Mouse (Mus musculus) erythroid progenitor cell, adult 5-6 weeks (primary cell): ENCODE results near the gene Tmem107. TPM values are rescaled to one million over a fixed set of nuclear protein-coding genes. Genes with fewer than 3 reads are reported as not detected.

ENCODE experiments used
- ATAC-seq: replicated peaks from 2 replicates; pipeline ENCODE4 v1.8.0; 2016; ENCODE audit warnings: moderate number of reproducible peaks, mild to moderate bottlenecking, moderate TSS enrichment, inconsistent platforms; ENCODE audit not compliant: poor library complexity, low FRiP score, severe bottlenecking
- total RNA-seq, 2 experiments: library from RNA; stranded (forward) in 1 of 2; stranded (reverse) in 1 of 2; fragments of 150-400 nt in 1 of 2; fragments of 186-747, 209-891 nt in 1 of 2; gene quantifications; 2 replicates each; pipeline versions ENCODE4 v1.2.3 to v1.2.4; 2015 to 2017; ENCODE audit warnings: low replicate concordance in 2 of 2

Gene Tmem107
- total RNA-seq, 2 experiments from 2014 or later = 12.6 to 27.7 TPM

- ATAC-seq = peak; percentile 55
Measured at GRCm38 (mm10) chr11:69118765-69119164, 48.2 kb downstream of the Tmem107 start.

- ATAC-seq = no peak
Measured at GRCm38 (mm10) chr11:69119446-69120155, 49.0 kb downstream of the Tmem107 start.

GRCm38 (mm10) chr11:69120221-69121000, 49.8 kb downstream of the Tmem107 start, which contains the start of gene Hes7:
Gene Hes7, plus strand, starts transcription at chr11:69120404.
- no peak for ATAC-seq

GRCm38 (mm10) chr11:69121001-69121740, 50.6 kb downstream of the Tmem107 start:
- ATAC-seq = no peak

- no peak for ATAC-seq
Measured at GRCm38 (mm10) chr11:69121741-69122335, 51.2 kb downstream of the Tmem107 start.

- ATAC-seq = no peak
Measured at GRCm38 (mm10) chr11:69122336-69122951, 51.8 kb downstream of the Tmem107 start, which contains the start of gene 9130213A22Rik. Gene 9130213A22Rik, minus strand, starts transcription at chr11:69122589.

Other genes with a start within 250 kb of the Tmem107 start
- 21.6 and 40.7 TPM in 2 replicates for gene Ndel1, start 198.9 kb upstream of the Tmem107 start, total RNA-seq (2015; ENCODE audit: low replicate concordance)
- gene Ndel1, start 198.9 kb upstream of the Tmem107 start, total RNA-seq (2017; ENCODE audit: low replicate concordance) = 60.1 and 74.4 TPM in 2 replicates
- not detected in 2 replicates for gene Rnf222, start 182.3 kb upstream of the Tmem107 start, total RNA-seq (2015; ENCODE audit: low replicate concordance)
- not detected in 2 replicates for gene Rnf222, start 182.3 kb upstream of the Tmem107 start, total RNA-seq (2017; ENCODE audit: low replicate concordance)
- 896 and 989 TPM in 2 replicates for gene Rpl26, start 169.2 kb upstream of the Tmem107 start, total RNA-seq (2015; ENCODE audit: low replicate concordance)
- 751 and 992 TPM in 2 replicates for gene Rpl26, start 169.2 kb upstream of the Tmem107 start, total RNA-seq (2017; ENCODE audit: low replicate concordance)
- not detected in 2 replicates for gene Odf4, start 143.7 kb upstream of the Tmem107 start, total RNA-seq (2015; ENCODE audit: low replicate concordance)
- not detected in 2 replicates for gene Odf4, start 143.7 kb upstream of the Tmem107 start, total RNA-seq (2017; ENCODE audit: low replicate concordance)
- not detected in 2 replicates for gene Arhgef15, start 113.3 kb upstream of the Tmem107 start, total RNA-seq (2015; ENCODE audit: low replicate concordance)
- gene Arhgef15, start 113.3 kb upstream of the Tmem107 start, total RNA-seq (2017; ENCODE audit: low replicate concordance) = not detected in 2 replicates
- gene Slc25a35, start 102.7 kb upstream of the Tmem107 start, total RNA-seq (2015; ENCODE audit: low replicate concordance) = 3.8 TPM in 1 of 2 replicates, not detected in the other
- 0.26 TPM in 1 of 2 replicates, not detected in the other for gene Slc25a35, start 102.7 kb upstream of the Tmem107 start, total RNA-seq (2017; ENCODE audit: low replicate concordance)
- 6.8 and 13.4 TPM in 2 replicates for gene Rangrf, start 95.6 kb upstream of the Tmem107 start, total RNA-seq (2015; ENCODE audit: low replicate concordance)
- gene Rangrf, start 95.6 kb upstream of the Tmem107 start, total RNA-seq (2017; ENCODE audit: low replicate concordance) = 2.7 TPM in 2 replicates
- gene Pfas, start 62.3 kb upstream of the Tmem107 start, total RNA-seq (2015; ENCODE audit: low replicate concordance) = 11.7 and 15.1 TPM in 2 replicates
- gene Pfas, start 62.3 kb upstream of the Tmem107 start, total RNA-seq (2017; ENCODE audit: low replicate concordance) = 16.1 and 23.4 TPM in 2 replicates
- gene Ctc1, start 54.9 kb upstream of the Tmem107 start, total RNA-seq (2015; ENCODE audit: low replicate concordance) = 36.0 and 54.5 TPM in 2 replicates
- gene Ctc1, start 54.9 kb upstream of the Tmem107 start, total RNA-seq (2017; ENCODE audit: low replicate concordance) = 16.7 and 27.1 TPM in 2 replicates
- gene Aurkb, start 25.2 kb upstream of the Tmem107 start, total RNA-seq (2015; ENCODE audit: low replicate concordance) = 328 and 403 TPM in 2 replicates
- gene Aurkb, start 25.2 kb upstream of the Tmem107 start, total RNA-seq (2017; ENCODE audit: low replicate concordance) = 422 and 478 TPM in 2 replicates
- 2.9 and 4.7 TPM in 2 replicates for gene Borcs6, start 11.1 kb upstream of the Tmem107 start, total RNA-seq (2015; ENCODE audit: low replicate concordance)
- 2.2 and 3.1 TPM in 2 replicates for gene Borcs6, start 11.1 kb upstream of the Tmem107 start, total RNA-seq (2017; ENCODE audit: low replicate concordance)
- 94.1 and 114 TPM in 2 replicates for gene Vamp2, start 17.7 kb downstream of the Tmem107 start, total RNA-seq (2015; ENCODE audit: low replicate concordance)
- gene Vamp2, start 17.7 kb downstream of the Tmem107 start, total RNA-seq (2017; ENCODE audit: low replicate concordance) = 18.2 and 31.1 TPM in 2 replicates
- 3.4 and 3.6 TPM in 2 replicates for gene Per1, start 24.4 kb downstream of the Tmem107 start, total RNA-seq (2015; ENCODE audit: low replicate concordance)
- gene Per1, start 24.4 kb downstream of the Tmem107 start, total RNA-seq (2017; ENCODE audit: low replicate concordance) = 3.3 and 7.6 TPM in 2 replicates
- gene Hes7, start 49.6 kb downstream of the Tmem107 start, total RNA-seq (2015; ENCODE audit: low replicate concordance) = not detected in 2 replicates
- gene Hes7, start 49.6 kb downstream of the Tmem107 start, total RNA-seq (2017; ENCODE audit: low replicate concordance) = not detected in 2 replicates
- not detected in 2 replicates for gene 9130213A22Rik, start 51.8 kb downstream of the Tmem107 start, total RNA-seq (2015; ENCODE audit: low replicate concordance)
- not detected in 2 replicates for gene 9130213A22Rik, start 51.8 kb downstream of the Tmem107 start, total RNA-seq (2017; ENCODE audit: low replicate concordance)
- not detected in 2 replicates for gene Aloxe3, start 55.1 kb downstream of the Tmem107 start, total RNA-seq (2015; ENCODE audit: low replicate concordance)
- 3.1 TPM in 1 of 2 replicates, not detected in the other for gene Aloxe3, start 55.1 kb downstream of the Tmem107 start, total RNA-seq (2017; ENCODE audit: low replicate concordance)
- gene Alox12b, start 86.2 kb downstream of the Tmem107 start, total RNA-seq (2015; ENCODE audit: low replicate concordance) = not detected in 2 replicates
- not detected in 2 replicates for gene Alox12b, start 86.2 kb downstream of the Tmem107 start, total RNA-seq (2017; ENCODE audit: low replicate concordance)
- gene Alox8, start 127.0 kb downstream of the Tmem107 start, total RNA-seq (2015; ENCODE audit: low replicate concordance) = not detected in 2 replicates
- gene Alox8, start 127.0 kb downstream of the Tmem107 start, total RNA-seq (2017; ENCODE audit: low replicate concordance) = not detected in 2 replicates
- 0.36 TPM in 1 of 2 replicates, not detected in the other for gene Gucy2e, start 166.2 kb downstream of the Tmem107 start, total RNA-seq (2015; ENCODE audit: low replicate concordance)
- not detected in 2 replicates for gene Gucy2e, start 166.2 kb downstream of the Tmem107 start, total RNA-seq (2017; ENCODE audit: low replicate concordance)